Mouse (Mus musculus) MEL (cell line): Measurements from ENCODE around the gene Fgfr2.

ENCODE experiments used
- CTCF ChIP-seq, 3 experiments: IDR thresholded peaks in 2 of 3; conservative IDR thresholded peaks in 1 of 3; 2 replicates each; pipeline ENCODE4 v1.5.1; 2011 to 2012; ENCODE audit warnings: low read length in 3 of 3, low read depth in 2 of 3, mild to moderate bottlenecking in 2 of 3, improper control_type of control experiment in 1 of 3, inconsistent platforms in 1 of 3, mixed read lengths in 1 of 3, moderate library complexity in 1 of 3; ENCODE audit not compliant: control insufficient read depth in 1 of 3, insufficient read depth in 1 of 3, poor library complexity in 1 of 3, severe bottlenecking in 1 of 3
- GABPA ChIP-seq: IDR thresholded peaks from 2 replicates; pipeline ENCODE4 v1.6.1; 2012; ENCODE audit warnings: low read depth, mild to moderate bottlenecking, inconsistent platforms, low read length, improper control_type of control experiment, moderate library complexity
- HCFC1 ChIP-seq: IDR thresholded peaks from 2 replicates; pipeline ENCODE4 v1.6.1; 2012; ENCODE audit warnings: low read depth, mild to moderate bottlenecking, inconsistent platforms, low read length, improper control_type of control experiment, moderate library complexity
- MAX ChIP-seq: IDR thresholded peaks from 2 replicates; pipeline ENCODE4 v1.6.1; 2011; ENCODE audit warnings: low read length, improper control_type of control experiment
- POLR2A ChIP-seq, 2 experiments: IDR thresholded peaks; 2 replicates each; pipeline ENCODE4 v1.6.1; 2011 to 2012; ENCODE audit warnings: low read length in 2 of 2, mild to moderate bottlenecking in 2 of 2, control low read depth in 1 of 2, improper control_type of control experiment in 1 of 2, low read depth in 1 of 2, moderate library complexity in 1 of 2; ENCODE audit not compliant: control insufficient read depth in 1 of 2, insufficient read depth in 1 of 2, poor library complexity in 1 of 2
- TBP ChIP-seq: IDR thresholded peaks from 2 replicates; pipeline ENCODE4 v1.8.0; 2011; ENCODE audit warnings: low read depth, low read length, improper control_type of control experiment
- USF1 ChIP-seq: IDR thresholded peaks from 2 replicates; pipeline ENCODE4 v1.6.1; 2014; ENCODE audit warnings: low read depth, mild to moderate bottlenecking, inconsistent platforms, low read length, improper control_type of control experiment, moderate library complexity

DNA sequence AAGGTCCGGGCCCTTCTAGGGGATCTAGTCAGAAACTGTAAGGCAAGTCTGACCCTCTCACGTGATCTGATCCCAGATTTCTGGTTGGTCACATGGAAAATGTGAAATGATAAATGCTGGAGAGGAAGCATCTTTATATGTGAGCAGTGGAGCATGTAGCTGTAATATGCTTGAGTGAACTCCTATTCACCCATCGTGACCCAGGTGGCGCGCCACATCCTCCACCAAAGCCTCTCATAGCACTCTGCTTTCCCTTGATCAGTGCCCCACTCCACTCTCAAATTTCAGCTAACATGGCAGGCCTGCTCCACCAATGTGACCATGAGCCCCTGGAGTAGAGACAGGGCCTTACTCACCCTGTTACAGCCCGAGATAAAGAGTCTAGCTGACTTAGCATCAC, 685.1 kb downstream of the Fgfr2 start:
- TF ChIP-seq TBP (no peak), USF1 (no peak), POLR2A (IDR thresholded peaks at IDR 0.05; ENCODE audit: control insufficient read depth in 1 of 2, insufficient read depth in 1 of 2, low read depth in 1 of 2, low read length in 2 of 2, poor library complexity in 1 of 2) (no peak), CTCF (IDR thresholded peaks at IDR 0.05 in 2 of 3, conservative IDR thresholded peaks at IDR 0.05 in 1 of 3; ENCODE audit: control insufficient read depth in 1 of 3, insufficient read depth in 1 of 3, low read depth in 2 of 3, low read length in 3 of 3, poor library complexity in 1 of 3, severe bottlenecking in 1 of 3) (no peak), MAX (no peak), GABPA (no peak), HCFC1 (no peak)
